Mouse (Mus musculus) ES-Bruce4 (cell line): ENCODE results near the gene Eif2b4. TPM values are rescaled to one million over a fixed set of nuclear protein-coding genes. Genes with fewer than 3 reads are reported as not detected.

ENCODE experiments used
- H3K27ac ChIP-seq: 2 replicates; pipeline ENCODE4 v1.5.1; 2012; ENCODE audit warnings: low read length, inconsistent platforms; ENCODE audit not compliant: insufficient read depth
- H3K27me3 ChIP-seq: 2 replicates; pipeline ENCODE4 v1.6.1; 2012; ENCODE audit warnings: mild to moderate bottlenecking, low read length, inconsistent platforms; ENCODE audit not compliant: control insufficient read depth, poor library complexity, insufficient read depth, severe bottlenecking
- H3K36me3 ChIP-seq: 2 replicates; pipeline ENCODE4 v1.6.1; 2012; ENCODE audit warnings: inconsistent platforms, mild to moderate bottlenecking, low read length, moderate library complexity; ENCODE audit not compliant: control insufficient read depth, poor library complexity, insufficient read depth, severe bottlenecking
- H3K4me1 ChIP-seq: one replicate; pipeline ENCODE4 v1.8.1; 2011; ENCODE audit warnings: low read length; ENCODE audit not compliant: control insufficient read depth, insufficient read depth
- H3K4me3 ChIP-seq: 2 replicates; pipeline ENCODE4 v1.5.1; 2011; ENCODE audit warnings: low read depth, mild to moderate bottlenecking, low read length
- H3K9ac ChIP-seq: 2 replicates; pipeline ENCODE4 v1.6.1; 2012; ENCODE audit warnings: low read depth, mild to moderate bottlenecking, inconsistent platforms; ENCODE audit not compliant: poor library complexity, severe bottlenecking
- H3K9me3 ChIP-seq: replicated peaks from 2 replicates; pipeline ENCODE4 v1.6.1; 2012; ENCODE audit warnings: mild to moderate bottlenecking, low read length, inconsistent platforms; ENCODE audit not compliant: control insufficient read depth, poor library complexity, insufficient read depth, severe bottlenecking
- CTCF ChIP-seq: IDR thresholded peaks from one replicate; pipeline ENCODE4 v1.8.1; 2011; ENCODE audit warnings: low read depth, low read length
- EP300 ChIP-seq: IDR thresholded peaks from 2 replicates; pipeline ENCODE4 v1.6.1; 2011; ENCODE audit warnings: low read depth, low read length; ENCODE audit not compliant: insufficient read depth
- POLR2A ChIP-seq: IDR thresholded peaks from one replicate; pipeline ENCODE4 v1.8.1; 2011; ENCODE audit warnings: low read length; ENCODE audit not compliant: insufficient read depth
- polyA plus RNA-seq: library from polyadenylated mRNA; stranded (reverse); fragments of >200 nt; gene quantifications from 2 replicates; pipeline ENCODE4 v1.2.4, GENCODE M21; 2011; ENCODE audit warnings: low read depth; ENCODE audit not compliant: missing spikeins, insufficient read depth, insufficient read length

Eif2b4 gene
- polyA plus RNA-seq, 1 experiment, result 45.2 TPM

DNA sequence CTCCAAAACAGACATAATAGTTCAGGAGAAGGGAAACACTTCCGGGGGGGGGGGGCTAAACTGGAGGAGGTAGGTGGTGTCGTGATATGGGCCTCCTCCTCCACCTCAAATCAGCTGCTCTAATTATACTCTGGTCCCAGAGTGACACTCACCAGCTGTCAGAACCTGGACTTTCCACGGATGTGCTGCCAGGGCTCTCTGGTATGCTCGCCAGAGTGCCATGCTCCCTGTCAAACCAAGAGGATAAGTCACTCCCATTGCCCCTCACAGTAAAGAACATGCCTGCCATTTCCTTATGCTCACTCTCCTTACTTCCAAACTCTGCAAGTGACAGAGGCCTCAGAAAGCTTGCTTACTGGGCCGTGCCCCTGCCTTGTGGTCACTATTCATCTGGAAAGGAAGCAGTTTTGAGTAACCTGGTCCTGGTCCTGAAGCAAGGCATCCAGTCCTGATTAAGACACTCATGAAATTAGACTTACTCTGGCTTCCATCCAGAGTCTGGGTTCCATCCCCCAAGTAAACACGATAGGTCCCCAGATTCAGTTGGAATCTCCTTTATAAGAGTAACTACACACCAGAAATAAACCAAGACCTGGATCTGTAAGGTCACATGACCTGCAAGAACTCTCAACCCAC, 39.6 kb downstream of the Eif2b4 start:
- Histone ChIP-seq H3K4me3 (peak overlapping the region; percentile 78), H3K4me1 (no peaks in the 10 kb centered on the region), H3K9ac (peak overlapping the region; percentile 64), H3K9me3 (no peaks in the 10 kb centered on the region), H3K27me3 (no peaks in the 10 kb centered on the region), H3K36me3 (peaks cover 22% of the 10 kb centered on the region), H3K27ac (no peak overlapping the region)
- TF ChIP-seq EP300, result no peak

- Histone ChIP-seq H3K27ac (no peak overlapping the region), H3K4me3 (no peak overlapping the region), H3K9me3 (no peaks in the 10 kb centered on the region), H3K27me3 (no peaks in the 10 kb centered on the region), H3K36me3 (peaks cover 3% of the 10 kb centered on the region; the same call in 1 of the 2 replicates), H3K4me1 (no peaks in the 10 kb centered on the region), H3K9ac (no peak overlapping the region)
- TF ChIP-seq CTCF (peak; percentile 7), POLR2A (no peak)
Measured at GRCm38 (mm10) chr5:31151746-31152145, 41.5 kb downstream of the Eif2b4 start.

DNA sequence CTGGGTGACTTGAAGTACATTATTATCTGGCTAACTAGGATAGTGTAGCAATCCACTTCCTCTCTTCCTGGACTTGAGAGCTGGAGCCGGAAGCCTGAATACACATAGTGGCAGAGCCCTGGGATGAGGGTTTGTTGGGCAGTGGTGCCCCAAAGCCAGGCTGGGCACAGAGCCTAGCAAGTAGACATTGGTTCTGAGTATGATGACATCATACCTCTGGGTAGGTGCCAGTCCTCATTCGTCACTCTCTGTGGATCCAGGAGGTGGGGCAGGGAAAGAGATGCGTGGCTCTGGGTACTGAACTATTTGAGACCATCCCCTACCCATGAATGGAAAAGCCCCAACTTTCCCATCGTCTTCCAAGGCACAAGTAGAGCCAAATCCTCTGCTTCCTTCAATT, 43.4 kb downstream of the Eif2b4 start:
- Histone ChIP-seq H3K27ac (no peak overlapping the region), H3K36me3 (peaks cover 2% of the 10 kb centered on the region), H3K4me3 (no peak overlapping the region), H3K27me3 (no peaks in the 10 kb centered on the region), H3K9me3 (no peaks in the 10 kb centered on the region), H3K9ac (no peak overlapping the region), H3K4me1 (no peaks in the 10 kb centered on the region)
- TF ChIP-seq POLR2A (no peak), EP300 (no peak), CTCF (no peak)

- no peaks in the 10 kb centered on the region for H3K36me3 ChIP-seq
- peaks cover 12% of the 10 kb centered on the region; the same call in 1 of the 2 replicates for H3K27me3 ChIP-seq
- no peak overlapping the region for H3K4me3 ChIP-seq
- no peak for TF ChIP-seq POLR2A
- no peak for TF ChIP-seq EP300
- TF ChIP-seq CTCF, result no peak
- H3K9ac ChIP-seq, result no peak overlapping the region
- H3K4me1 ChIP-seq, result no peaks in the 10 kb centered on the region
- H3K9me3 ChIP-seq, result no peaks in the 10 kb centered on the region
- no peak overlapping the region for H3K27ac ChIP-seq
Measured at GRCm38 (mm10) chr5:31138968-31139425, 54.2 kb downstream of the Eif2b4 start.

GRCm38 (mm10) chr5:31138241-31138967, 54.8 kb downstream of the Eif2b4 start, which contains the start of gene Ucn:
Ucn (minus strand) TSS chr5:31138829.
- Histone ChIP-seq H3K4me1 (no peaks in the 10 kb centered on the region), H3K9me3 (no peaks in the 10 kb centered on the region), H3K36me3 (no peaks in the 10 kb centered on the region), H3K27me3 (peaks cover 12% of the 10 kb centered on the region; the same call in 1 of the 2 replicates), H3K4me3 (peak within 1 kb of the TSS; percentile 54), H3K9ac (peak within 1 kb of the TSS; percentile 23), H3K27ac (no peak within 1 kb of the TSS)
- TF ChIP-seq CTCF (no peak), EP300 (no peak), POLR2A (no peak)

DNA sequence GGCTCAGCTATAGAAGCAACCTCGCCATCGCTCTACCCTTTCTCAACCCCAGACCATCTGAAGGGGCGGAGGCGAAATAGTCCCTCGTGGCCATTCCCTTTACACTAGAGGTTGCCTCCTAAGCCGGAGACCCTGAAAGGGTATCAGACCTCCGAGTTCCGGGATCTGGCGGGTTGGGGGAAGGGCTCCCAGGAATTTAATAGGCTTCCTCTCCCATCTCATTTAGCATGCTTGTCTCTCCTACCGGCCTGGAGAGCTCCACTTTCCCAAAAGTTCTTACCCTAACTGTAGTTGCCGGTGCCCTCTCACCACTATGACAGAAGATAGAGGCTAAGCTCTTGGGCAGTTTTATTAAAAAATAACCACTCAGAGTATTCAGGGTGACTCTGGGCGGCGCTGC, 55.6 kb downstream of the Eif2b4 start:
- peaks cover 12% of the 10 kb centered on the region; the same call in 1 of the 2 replicates for H3K27me3 ChIP-seq
- H3K9me3 ChIP-seq, result no peaks in the 10 kb centered on the region
- H3K4me3 ChIP-seq, result peak overlapping the region; percentile 54
- H3K4me1 ChIP-seq, result no peaks in the 10 kb centered on the region
- TF ChIP-seq EP300, result no peak
- TF ChIP-seq CTCF, result no peak
- no peak for TF ChIP-seq POLR2A
- H3K27ac ChIP-seq, result no peak overlapping the region
- peak overlapping the region; percentile 23; the same call in 1 of the 2 replicates for H3K9ac ChIP-seq
- H3K36me3 ChIP-seq, result no peaks in the 10 kb centered on the region

Other genes starting within 250 kb of the Eif2b4 start
- 26.1 and 26.3 TPM in 2 replicates for gene Cgref1, start 247.8 kb downstream of the Eif2b4 start, polyA plus RNA-seq
- 71.0 and 84.4 TPM in 2 replicates for gene Preb, start 233.1 kb downstream of the Eif2b4 start, polyA plus RNA-seq
- gene Tcf23, start 224.8 kb downstream of the Eif2b4 start, polyA plus RNA-seq, result not detected in 2 replicates
- gene Atraid, start 145.1 kb downstream of the Eif2b4 start, polyA plus RNA-seq, result 28.6 and 31.8 TPM in 2 replicates
- 9.8 and 12.8 TPM in 2 replicates for gene Slc5a6, start 144.5 kb downstream of the Eif2b4 start, polyA plus RNA-seq
- 147 and 148 TPM in 2 replicates for gene Cad, start 138.7 kb downstream of the Eif2b4 start, polyA plus RNA-seq
- not detected in 2 replicates for gene Dnajc5g, start 87.1 kb downstream of the Eif2b4 start, polyA plus RNA-seq
- 8.5 and 9.2 TPM in 2 replicates for gene Slc30a3, start 85.2 kb downstream of the Eif2b4 start, polyA plus RNA-seq
- 5.1 TPM in 2 replicates for gene Trim54, start 76.7 kb downstream of the Eif2b4 start, polyA plus RNA-seq
- gene Ucn, start 54.6 kb downstream of the Eif2b4 start, polyA plus RNA-seq, result not detected in 2 replicates
- 58.1 and 60.0 TPM in 2 replicates for gene Mpv17, start 39.2 kb downstream of the Eif2b4 start, polyA plus RNA-seq
- gene Gm29609, start 13.5 kb downstream of the Eif2b4 start, polyA plus RNA-seq, result 2.3 and 2.6 TPM in 2 replicates
- 104 and 106 TPM in 2 replicates for gene Gtf3c2, start 13.3 kb downstream of the Eif2b4 start, polyA plus RNA-seq
- 40.0 and 45.9 TPM in 2 replicates for gene Snx17, start 203 bp downstream of the Eif2b4 start, polyA plus RNA-seq
- 25.5 and 25.8 TPM in 2 replicates for gene Zfp513, start 8.9 kb upstream of the Eif2b4 start, polyA plus RNA-seq
- gene Ppm1g, start 27.3 kb upstream of the Eif2b4 start, polyA plus RNA-seq, result 188 and 225 TPM in 2 replicates
- gene Nrbp1, start 47.4 kb upstream of the Eif2b4 start, polyA plus RNA-seq, result 55.4 and 68.6 TPM in 2 replicates
- gene Gm9970, start 47.8 kb upstream of the Eif2b4 start, polyA plus RNA-seq, result not detected in 2 replicates
- 15.6 and 17.4 TPM in 2 replicates for gene Krtcap3, start 58.3 kb upstream of the Eif2b4 start, polyA plus RNA-seq
- 21.3 and 27.2 TPM in 2 replicates for gene Ift172, start 97.7 kb upstream of the Eif2b4 start, polyA plus RNA-seq
- 19.9 and 23.4 TPM in 2 replicates for gene Fndc4, start 102.7 kb upstream of the Eif2b4 start, polyA plus RNA-seq
- gene Gckr, start 104.0 kb upstream of the Eif2b4 start, polyA plus RNA-seq, result 0.48 and 1.1 TPM in 2 replicates